Mouse (Mus musculus) layer of hippocampus, adult 11-12 months (tissue): ENCODE data around the gene Smyd3.

Experiments used
- DNase-seq: peaks from one replicate; pipeline ENCODE4 v3.0.0; 2022; ENCODE audit warnings: low spot score

Smyd3 gene

DNA sequence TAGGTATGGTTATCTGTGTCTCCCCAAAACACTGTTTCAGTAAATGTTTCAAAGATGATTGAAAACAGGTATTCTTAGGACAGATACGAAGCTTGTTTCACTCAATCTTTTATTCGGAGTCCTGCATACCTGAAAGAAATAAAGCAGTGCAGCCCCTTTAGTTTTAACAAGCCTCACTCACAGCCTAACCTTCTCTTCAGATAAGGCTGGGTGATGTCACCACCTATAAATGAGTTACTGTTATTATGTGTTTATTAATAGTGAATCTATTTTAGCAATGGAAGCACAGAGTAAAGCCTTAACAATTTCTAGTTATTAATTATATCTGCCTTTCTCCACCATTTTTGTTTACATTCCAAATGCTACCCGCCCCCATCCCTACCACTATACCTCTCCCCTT lies 228.1 kb downstream of the Smyd3 start:
- DNase-seq, result no peak

DNA sequence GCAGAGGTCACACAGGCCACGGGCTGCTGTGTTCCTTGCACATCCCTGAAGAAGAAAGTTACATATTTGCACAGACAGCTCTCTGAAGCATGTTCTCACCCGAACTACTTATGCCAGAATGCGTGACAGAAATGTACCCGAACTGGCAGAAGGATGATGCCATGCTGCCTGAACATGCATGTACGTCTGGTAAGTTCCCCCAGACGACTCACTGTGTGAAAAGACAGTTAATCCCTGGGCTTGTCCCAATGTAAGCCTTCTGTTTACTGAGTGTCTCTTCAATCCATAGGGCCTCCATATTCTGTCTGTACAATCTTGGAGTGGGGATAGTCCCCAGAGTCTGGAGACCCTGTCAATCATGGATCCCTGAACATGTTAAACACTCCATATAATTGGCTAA lies 231.1 kb downstream of the Smyd3 start:
- no peak for DNase-seq

GRCm38 (mm10) chr1:179282821-179283220 lies 235.0 kb downstream of the Smyd3 start:
- DNase-seq, result no peak

GRCm38 (mm10) chr1:179281401-179282121 lies 236.3 kb downstream of the Smyd3 start:
- DNase-seq, result no peak

DNA sequence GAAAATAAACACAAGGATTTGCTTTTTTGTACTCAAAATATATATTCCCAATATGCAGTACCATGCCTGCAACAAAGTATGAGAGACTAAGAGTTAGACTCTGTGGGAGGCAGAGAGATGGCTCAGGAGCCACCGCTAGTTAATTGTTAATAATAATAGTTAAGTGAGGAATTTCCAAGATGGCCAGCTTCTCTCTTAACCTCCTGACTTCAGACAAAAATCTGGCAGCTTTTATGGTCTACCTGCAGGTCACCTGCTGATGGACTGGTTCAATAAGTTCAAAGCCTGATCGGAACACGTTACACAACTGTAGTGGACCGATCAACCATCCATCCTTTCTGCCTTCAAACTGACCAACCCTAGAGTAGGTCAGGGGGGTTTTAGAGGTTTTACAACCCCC lies 238.7 kb downstream of the Smyd3 start:
- DNase-seq, result no peak

GRCm38 (mm10) chr1:179277346-179277745 lies 240.5 kb downstream of the Smyd3 start:
- DNase-seq, result no peak

DNA sequence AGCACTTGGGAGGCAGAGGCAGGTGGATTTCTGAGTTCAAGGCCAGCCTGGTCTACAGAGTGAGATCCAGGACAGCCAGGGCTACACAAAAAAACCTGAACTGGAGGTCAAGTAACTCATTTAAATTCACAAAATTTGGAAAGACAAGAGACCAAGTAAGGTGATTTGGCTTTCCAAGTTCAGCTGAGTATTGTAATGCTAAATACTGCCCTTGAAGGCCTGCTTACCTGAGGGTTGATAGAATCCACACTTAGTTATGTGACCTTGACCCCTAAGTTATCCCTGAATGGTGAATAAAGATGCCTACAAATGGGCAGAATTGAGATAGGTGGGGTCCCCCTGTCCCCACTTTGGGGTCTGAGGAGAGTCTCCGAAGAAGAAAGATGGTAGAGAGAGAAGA lies 241.0 kb downstream of the Smyd3 start:
- DNase-seq, result no peak

- no peak for DNase-seq
Observed at GRCm38 (mm10) chr1:179272926-179273325, 244.9 kb downstream of the Smyd3 start.

DNA sequence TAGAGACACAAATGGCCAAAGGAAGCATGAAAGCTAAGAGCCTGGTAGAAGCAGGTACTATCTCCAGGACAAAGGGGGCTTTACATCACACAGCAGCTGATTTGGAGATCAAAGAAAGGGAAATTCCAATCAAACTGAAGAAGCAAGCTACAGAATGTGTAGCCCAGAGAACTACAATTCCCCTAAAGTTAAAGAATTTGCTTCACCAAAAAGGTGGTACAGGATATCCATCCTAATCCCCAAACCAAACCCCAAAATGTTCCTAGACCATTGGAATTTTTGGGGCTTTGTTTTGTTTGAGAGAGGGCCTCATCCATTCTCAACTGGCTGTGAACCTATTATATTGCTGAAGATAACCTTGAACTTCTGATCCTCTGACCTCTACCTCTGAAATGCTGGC lies 245.5 kb downstream of the Smyd3 start:
- DNase-seq, result no peak

- no peak for DNase-seq
Observed at GRCm38 (mm10) chr1:179266936-179267335, 250.9 kb downstream of the Smyd3 start.

DNA sequence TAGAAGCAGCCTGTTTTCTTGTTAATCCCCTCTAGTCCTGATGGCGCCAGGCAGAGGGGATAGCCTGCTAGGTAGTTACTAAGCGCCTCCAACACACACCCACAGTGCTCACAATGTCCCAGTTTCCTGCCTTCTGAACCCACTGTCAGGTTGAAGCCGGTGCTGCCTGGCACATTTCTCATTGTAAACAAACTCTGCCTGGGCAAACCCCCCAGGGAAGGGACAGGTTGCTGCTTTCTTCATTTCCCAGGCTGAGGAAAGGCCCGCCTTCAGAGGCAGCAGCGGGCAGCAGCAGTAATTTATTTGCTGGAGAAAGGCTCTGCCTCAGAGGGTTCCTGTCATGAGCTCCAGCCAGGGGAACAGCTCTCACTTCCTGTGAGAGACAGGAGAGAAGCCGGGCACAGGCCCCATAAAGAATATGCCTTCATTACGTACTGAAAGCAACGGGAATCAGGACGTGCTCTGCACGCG lies 256.3 kb downstream of the Smyd3 start:
- DNase-seq, result peak; percentile 8

GRCm38 (mm10) chr1:179255826-179256512 lies 261.9 kb downstream of the Smyd3 start:
- DNase-seq, result no peak

GRCm38 (mm10) chr1:179254531-179254930 lies 263.3 kb downstream of the Smyd3 start:
- no peak for DNase-seq

DNA sequence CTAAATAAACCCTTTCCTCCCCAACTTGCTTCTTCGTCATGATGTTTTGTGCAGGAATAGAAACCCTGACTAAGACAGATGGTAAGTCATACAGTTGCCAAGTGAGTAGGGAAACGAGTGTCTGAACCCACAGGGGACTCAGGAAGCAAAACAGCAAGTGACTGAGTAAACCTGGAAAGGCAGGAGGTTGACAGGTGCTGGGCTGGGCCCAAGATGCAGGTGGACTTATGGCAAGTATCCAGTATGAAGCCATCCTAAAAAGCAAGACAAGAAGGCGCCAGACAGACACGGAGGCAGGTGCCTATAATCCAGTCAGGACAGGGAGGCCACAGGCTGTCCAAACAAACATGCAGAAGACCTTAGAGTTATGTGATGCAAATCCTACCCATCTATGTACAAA lies 265.2 kb downstream of the Smyd3 start:
- no peak for DNase-seq

GRCm38 (mm10) chr1:179250388-179250787 lies 267.5 kb downstream of the Smyd3 start:
- DNase-seq, result no peak

GRCm38 (mm10) chr1:179243554-179243953 lies 274.3 kb downstream of the Smyd3 start:
- no peak for DNase-seq

- DNase-seq, result no peak
Observed at GRCm38 (mm10) chr1:179240663-179241279, 277.1 kb downstream of the Smyd3 start.

DNA sequence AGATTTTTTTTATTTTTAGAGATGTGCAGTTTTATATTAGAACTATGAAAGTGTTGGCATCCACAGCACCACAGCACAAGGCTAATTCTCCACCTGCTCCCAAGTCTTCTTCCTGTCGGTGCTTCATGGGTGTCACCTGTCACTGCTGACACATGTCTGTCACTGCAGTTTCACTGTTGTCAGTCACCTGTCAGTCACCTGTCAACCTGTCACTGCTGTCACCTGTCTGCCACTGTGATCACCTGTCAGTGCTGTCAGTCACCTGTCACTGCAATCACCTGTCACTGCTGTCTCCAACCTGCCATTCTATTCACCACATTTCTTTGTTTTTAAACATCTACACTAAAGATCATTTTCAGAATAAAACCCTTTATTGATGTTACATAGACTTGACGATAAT lies 279.2 kb downstream of the Smyd3 start:
- DNase-seq, result no peak

DNA sequence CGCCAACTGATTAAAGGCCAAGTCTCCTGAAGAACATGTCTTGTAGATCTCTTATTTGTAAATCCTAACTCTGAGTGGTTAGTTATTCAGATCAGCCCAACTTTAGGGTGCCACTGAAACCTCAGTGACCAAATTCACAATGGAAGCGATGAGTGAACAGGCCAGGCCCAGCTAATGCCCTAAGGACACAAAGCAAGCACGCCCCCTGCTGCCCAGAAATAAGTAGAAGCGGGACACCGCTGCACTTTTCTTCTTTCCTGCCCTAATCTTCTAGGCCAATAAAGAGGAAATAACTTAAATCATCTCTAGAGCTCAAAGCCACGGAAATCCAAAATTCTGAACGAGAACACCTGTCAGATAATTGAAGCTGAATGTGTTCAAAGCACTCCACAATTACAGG lies 279.9 kb downstream of the Smyd3 start:
- DNase-seq, result peak; percentile 11

DNA sequence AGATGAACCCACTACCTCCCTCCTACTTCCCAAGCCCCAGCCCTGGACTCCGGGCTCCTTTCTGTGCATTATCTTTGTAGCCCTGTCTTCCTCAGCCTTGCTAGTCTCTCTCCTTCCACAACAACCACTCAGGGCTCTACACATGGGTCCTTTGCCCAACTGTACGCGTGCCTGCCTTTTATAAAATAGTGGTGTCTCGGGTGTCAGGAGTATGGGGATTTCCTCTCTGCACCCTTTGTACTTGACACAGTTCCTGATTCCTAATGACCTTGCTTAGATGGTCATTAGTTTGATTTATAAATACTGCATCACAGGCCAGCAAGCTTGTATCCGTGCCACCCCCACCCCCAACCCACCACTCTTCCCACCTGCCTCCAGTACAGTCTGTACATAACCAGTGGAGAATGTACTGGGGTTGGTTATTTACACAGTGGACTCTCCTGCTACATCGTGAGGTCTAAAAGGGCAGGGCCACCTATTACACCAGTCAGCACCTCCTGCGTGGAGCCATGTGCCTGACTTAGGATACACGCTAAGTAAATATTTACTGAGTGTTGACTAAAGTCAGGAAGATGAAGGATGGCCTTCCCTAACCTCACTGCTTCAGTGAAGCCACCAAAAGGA lies 281.5 kb downstream of the Smyd3 start:
- DNase-seq, result no peak

DNA sequence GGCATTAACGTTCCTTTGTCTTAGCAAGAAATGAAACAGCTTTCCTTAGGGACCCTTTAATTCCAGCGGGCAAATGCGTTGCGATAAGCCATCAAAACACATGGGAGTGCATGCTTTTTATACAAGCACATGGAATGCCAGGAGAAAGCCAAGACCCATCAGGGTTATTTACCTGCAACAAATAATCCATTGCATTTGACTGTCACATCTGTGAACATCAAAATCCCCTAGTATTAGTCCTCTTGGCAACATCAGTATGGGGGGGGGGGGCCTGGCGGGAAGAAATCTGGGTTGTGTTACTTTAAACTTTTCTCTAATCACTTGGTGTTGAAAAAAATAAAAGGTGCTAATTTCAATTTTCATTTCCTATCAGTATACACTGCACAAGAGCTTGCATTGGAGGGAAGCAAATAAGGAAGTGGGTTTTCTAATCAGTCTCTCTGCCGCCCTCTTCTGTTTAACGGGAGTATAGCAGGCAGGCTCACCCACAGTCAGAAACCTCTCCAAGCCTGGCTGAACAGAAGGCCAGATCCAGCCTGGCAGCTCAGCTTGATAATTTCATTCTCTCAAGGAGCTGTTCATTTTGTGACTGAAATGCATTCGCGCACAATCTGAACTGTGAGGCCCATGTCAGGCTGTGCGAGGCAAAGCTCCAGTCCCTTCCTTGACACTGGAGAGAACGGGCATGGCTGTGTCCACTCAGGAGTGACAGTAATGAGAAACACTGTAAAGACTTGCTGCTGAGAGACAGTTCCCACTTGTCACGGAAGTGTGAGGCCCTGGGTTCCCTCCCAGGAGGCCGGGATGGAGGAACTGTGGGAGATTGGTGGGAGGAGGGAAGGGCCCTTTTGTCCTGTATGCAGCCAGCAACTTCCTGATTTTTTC lies 285.8 kb downstream of the Smyd3 start:
- peak; percentile 86 for DNase-seq

DNA sequence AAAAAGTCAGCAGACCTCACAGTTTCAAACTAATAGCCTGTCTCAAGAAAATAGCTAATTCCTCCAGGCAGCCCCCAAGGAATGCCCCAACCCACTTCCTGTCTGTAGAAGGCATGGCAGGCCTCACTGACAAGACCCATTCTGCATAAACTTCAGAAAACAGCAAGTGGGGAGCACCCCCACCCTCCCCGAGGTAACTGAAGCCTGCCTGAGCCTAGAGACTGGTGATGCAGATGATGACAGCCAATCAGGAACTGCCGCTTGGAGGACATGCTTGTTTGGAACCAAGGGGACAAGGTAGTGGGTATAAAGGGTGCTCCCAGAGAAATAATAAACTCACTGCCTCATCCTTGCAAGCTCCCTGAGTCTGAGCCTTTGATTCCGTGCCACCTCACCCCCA lies 288.3 kb downstream of the Smyd3 start:
- no peak for DNase-seq
